Mouse (Mus musculus) right cerebral cortex, adult 18-20 months (tissue): ENCODE measurements around the gene Selplg.
A peak's percentile ranks its signal among the peaks of the same experiment; 100 is the strongest.

ENCODE experiments used
- DNase-seq: peaks from one replicate; pipeline ENCODE4 v3.0.0; 2022; ENCODE audit warnings: mixed read lengths

The Selplg gene

GRCm38 (mm10) chr5:113853541-113853940 is 21.1 kb upstream of the Selplg start:
- DNase-seq: no peak

- DNase-seq: no peak
These were observed 20.0 kb upstream of the Selplg start for GRCm38 (mm10) chr5:113852463-113852862.

- DNase-seq: no peak
These were observed 18.3 kb upstream of the Selplg start for GRCm38 (mm10) chr5:113850680-113851230.

- DNase-seq: no peak
These were observed 15.2 kb upstream of the Selplg start for GRCm38 (mm10) chr5:113847636-113848035.

GRCm38 (mm10) chr5:113846656-113847055 is 14.2 kb upstream of the Selplg start:
- no peak for DNase-seq

GRCm38 (mm10) chr5:113845627-113846026 is 13.2 kb upstream of the Selplg start:
- DNase-seq: no peak

GRCm38 (mm10) chr5:113844721-113845120 is 12.3 kb upstream of the Selplg start:
- DNase-seq: peak; percentile 69

GRCm38 (mm10) chr5:113844106-113844505 is 11.7 kb upstream of the Selplg start:
- DNase-seq: peak; percentile 59

GRCm38 (mm10) chr5:113842906-113843305 is 10.5 kb upstream of the Selplg start:
- no peak for DNase-seq

GRCm38 (mm10) chr5:113842244-113842643 is 9.8 kb upstream of the Selplg start:
- DNase-seq: no peak

GRCm38 (mm10) chr5:113841243-113842225 is 9.1 kb upstream of the Selplg start:
- DNase-seq: no peak

GRCm38 (mm10) chr5:113840443-113840842 is 8.0 kb upstream of the Selplg start:
- DNase-seq: no peak

GRCm38 (mm10) chr5:113836961-113837360 is 4.5 kb upstream of the Selplg start:
- DNase-seq: no peak

GRCm38 (mm10) chr5:113833316-113833947 is 988 bp upstream of the Selplg start:
- no peak for DNase-seq

GRCm38 (mm10) chr5:113831741-113832140 is 703 bp downstream of the Selplg start:
- no peak for DNase-seq

- DNase-seq: no peak
These were observed 1.6 kb downstream of the Selplg start for GRCm38 (mm10) chr5:113830796-113831195.

- no peak for DNase-seq
These were observed 2.2 kb downstream of the Selplg start for GRCm38 (mm10) chr5:113830292-113830643.

GRCm38 (mm10) chr5:113829566-113830291 is 2.7 kb downstream of the Selplg start:
- no peak for DNase-seq

- DNase-seq: no peak
These were observed 4.0 kb downstream of the Selplg start for GRCm38 (mm10) chr5:113828481-113828880.

- no peak for DNase-seq
These were observed 4.4 kb downstream of the Selplg start for GRCm38 (mm10) chr5:113827991-113828411.

- no peak for DNase-seq
These were observed 5.8 kb downstream of the Selplg start for GRCm38 (mm10) chr5:113826619-113827018.

- DNase-seq: no peak
These were observed 6.9 kb downstream of the Selplg start for GRCm38 (mm10) chr5:113825558-113825957.

- no peak for DNase-seq
These were observed 8.2 kb downstream of the Selplg start for GRCm38 (mm10) chr5:113824228-113824627.
